Mouse (Mus musculus): ENCODE data around the gene Cdk14. TPM values are rescaled to one million over a fixed set of nuclear protein-coding genes. Genes with fewer than 3 reads are reported as not detected.

Cdk14 gene
- polyA plus RNA-seq, 1 experiment from 2014 or later, result 10.6 TPM

- 53% methylated on average over 4 of the region's 4 CpGs for WGBS
- H3K27me3 ChIP-seq (ENCODE audit: control insufficient read depth, insufficient read depth, low read length), result no peaks in the 10 kb centered on the region
Observed at GRCm38 (mm10) chr5:5401986-5402385, 18.1 kb downstream of the Cdk14 start.

GRCm38 (mm10) chr5:5392786-5393185, 27.3 kb downstream of the Cdk14 start:
- Histone ChIP-seq H3K4me1 (ENCODE audit: control insufficient read depth, insufficient read depth, low read length) (no peaks in the 10 kb centered on the region; the same call in 1 of the 2 replicates), H3K4me3 (ENCODE audit: low read length) (no peak overlapping the region), H3K27ac (ENCODE audit: low read length) (no peak overlapping the region), H3K4me2 (ENCODE audit: low read depth, low read length) (no peak overlapping the region), H3K9me3 (replicated peaks; ENCODE audit: control insufficient read depth, low read length) (no peaks in the 10 kb centered on the region), H3K27me3 (ENCODE audit: control insufficient read depth, insufficient read depth, low read length) (no peaks in the 10 kb centered on the region), H3K36me3 (ENCODE audit: control insufficient read depth, insufficient read depth) (no peaks in the 10 kb centered on the region), H3K9ac (ENCODE audit: low read length) (no peak overlapping the region)
- WGBS, result 42% methylated on average over 3 of the region's 3 CpGs
- no peak for ATAC-seq (replicated peaks; ENCODE audit: extremely low read depth, insufficient read depth, low FRiP score)

More at GRCm38 (mm10) chr5:5401986-5402385, 18.1 kb downstream of the Cdk14 start:
- Histone ChIP-seq H3K4me2 (ENCODE audit: low read depth, low read length) (no peak overlapping the region), H3K36me3 (ENCODE audit: control insufficient read depth, insufficient read depth) (no peaks in the 10 kb centered on the region), H3K9ac (ENCODE audit: low read length) (no peak overlapping the region), H3K4me3 (ENCODE audit: low read length) (no peak overlapping the region), H3K4me1 (ENCODE audit: control insufficient read depth, insufficient read depth, low read length) (no peaks in the 10 kb centered on the region), H3K27ac (ENCODE audit: low read length) (no peak overlapping the region), H3K9me3 (replicated peaks; ENCODE audit: control insufficient read depth, low read length) (no peaks in the 10 kb centered on the region)
- no peak for ATAC-seq (replicated peaks; ENCODE audit: extremely low read depth, insufficient read depth, low FRiP score)

GRCm38 (mm10) chr5:5380731-5381718, 39.1 kb downstream of the Cdk14 start:
- H3K9me3 ChIP-seq (replicated peaks; ENCODE audit: control insufficient read depth, low read length), result no peaks in the 10 kb centered on the region
- H3K9ac ChIP-seq (ENCODE audit: low read length), result peak overlapping the region; percentile 87
- WGBS, result 3% methylated on average over 23 of the region's 23 CpGs
- H3K4me1 ChIP-seq (ENCODE audit: control insufficient read depth, insufficient read depth, low read length), result peaks cover 18% of the 10 kb centered on the region
- peak overlapping the region; percentile 90 for H3K4me3 ChIP-seq (ENCODE audit: low read length)
- H3K4me2 ChIP-seq (ENCODE audit: low read depth, low read length), result peak overlapping the region; percentile 92
- H3K27me3 ChIP-seq (ENCODE audit: control insufficient read depth, insufficient read depth, low read length), result no peaks in the 10 kb centered on the region
- no peak for ATAC-seq (replicated peaks; ENCODE audit: extremely low read depth, insufficient read depth, low FRiP score)
- H3K36me3 ChIP-seq (ENCODE audit: control insufficient read depth, insufficient read depth), result no peaks in the 10 kb centered on the region
- H3K27ac ChIP-seq (ENCODE audit: low read length), result peak overlapping the region; percentile 80

GRCm38 (mm10) chr5:5379870-5380730, 40.0 kb downstream of the Cdk14 start:
- Histone ChIP-seq H3K36me3 (ENCODE audit: control insufficient read depth, insufficient read depth) (no peaks in the 10 kb centered on the region), H3K4me2 (ENCODE audit: low read depth, low read length) (peak overlapping the region; percentile 92), H3K4me1 (ENCODE audit: control insufficient read depth, insufficient read depth, low read length) (peaks cover 20% of the 10 kb centered on the region), H3K27ac (ENCODE audit: low read length) (peak overlapping the region; percentile 80), H3K27me3 (ENCODE audit: control insufficient read depth, insufficient read depth, low read length) (no peaks in the 10 kb centered on the region), H3K9ac (ENCODE audit: low read length) (peak overlapping the region; percentile 87), H3K9me3 (replicated peaks; ENCODE audit: control insufficient read depth, low read length) (no peaks in the 10 kb centered on the region), H3K4me3 (ENCODE audit: low read length) (peak overlapping the region; percentile 90)
- under 1% methylated on average over 100 of the region's 128 CpGs for WGBS
- peak; percentile 91 for ATAC-seq (replicated peaks; ENCODE audit: extremely low read depth, insufficient read depth, low FRiP score)

- H3K27me3 ChIP-seq (ENCODE audit: control insufficient read depth, insufficient read depth, low read length), result no peaks in the 10 kb centered on the region
- H3K9me3 ChIP-seq (replicated peaks; ENCODE audit: control insufficient read depth, low read length), result no peaks in the 10 kb centered on the region
- H3K4me2 ChIP-seq (ENCODE audit: low read depth, low read length), result peak overlapping the region; percentile 92
- H3K4me1 ChIP-seq (ENCODE audit: control insufficient read depth, insufficient read depth, low read length), result peaks cover 20% of the 10 kb centered on the region
- WGBS, result 2% methylated on average over 14 of the region's 14 CpGs
- no peaks in the 10 kb centered on the region for H3K36me3 ChIP-seq (ENCODE audit: control insufficient read depth, insufficient read depth)
- peak overlapping the region; percentile 87 for H3K9ac ChIP-seq (ENCODE audit: low read length)
- H3K4me3 ChIP-seq (ENCODE audit: low read length), result peak overlapping the region; percentile 90
- ATAC-seq (replicated peaks; ENCODE audit: extremely low read depth, insufficient read depth, low FRiP score), result no peak; the same call in 1 of the 2 replicates
- peak overlapping the region; percentile 80 for H3K27ac ChIP-seq (ENCODE audit: low read length)
Observed at GRCm38 (mm10) chr5:5379501-5379869, 40.6 kb downstream of the Cdk14 start.

- ATAC-seq (replicated peaks; ENCODE audit: extremely low read depth, insufficient read depth, low FRiP score), result no peak
- H3K36me3 ChIP-seq (ENCODE audit: control insufficient read depth, insufficient read depth), result 0 out of 2 replicates have a peak, but pooled peaks cover 2% of the 10 kb centered on the region
Observed at GRCm38 (mm10) chr5:5374393-5374792, 45.7 kb downstream of the Cdk14 start.

GRCm38 (mm10) chr5:5373541-5373940, 46.6 kb downstream of the Cdk14 start:
- no peak for ATAC-seq (replicated peaks; ENCODE audit: extremely low read depth, insufficient read depth, low FRiP score)
- Histone ChIP-seq H3K9me3 (replicated peaks; ENCODE audit: control insufficient read depth, low read length) (no peaks in the 10 kb centered on the region), H3K4me2 (ENCODE audit: low read depth, low read length) (no peak overlapping the region), H3K4me3 (ENCODE audit: low read length) (no peak overlapping the region), H3K4me1 (ENCODE audit: control insufficient read depth, insufficient read depth, low read length) (peaks cover 9% of the 10 kb centered on the region), H3K36me3 (ENCODE audit: control insufficient read depth, insufficient read depth) (0 out of 2 replicates have a peak, but pooled peaks cover 2% of the 10 kb centered on the region), H3K9ac (ENCODE audit: low read length) (no peak overlapping the region), H3K27ac (ENCODE audit: low read length) (no peak overlapping the region), H3K27me3 (ENCODE audit: control insufficient read depth, insufficient read depth, low read length) (no peaks in the 10 kb centered on the region)
- 85% methylated on average over 7 of the region's 7 CpGs for WGBS

More at GRCm38 (mm10) chr5:5374393-5374792, 45.7 kb downstream of the Cdk14 start:
- 96% methylated on average over 1 of the region's 1 CpGs for WGBS
- Histone ChIP-seq H3K27ac (ENCODE audit: low read length) (no peak overlapping the region), H3K9me3 (replicated peaks; ENCODE audit: control insufficient read depth, low read length) (no peaks in the 10 kb centered on the region), H3K4me2 (ENCODE audit: low read depth, low read length) (no peak overlapping the region), H3K27me3 (ENCODE audit: control insufficient read depth, insufficient read depth, low read length) (no peaks in the 10 kb centered on the region), H3K4me3 (ENCODE audit: low read length) (no peak overlapping the region), H3K4me1 (ENCODE audit: control insufficient read depth, insufficient read depth, low read length) (peaks cover 13% of the 10 kb centered on the region), H3K9ac (ENCODE audit: low read length) (no peak overlapping the region)

GRCm38 (mm10) chr5:5372936-5373335, 47.2 kb downstream of the Cdk14 start:
- WGBS, result 71% methylated on average over 5 of the region's 5 CpGs
- Histone ChIP-seq H3K9ac (ENCODE audit: low read length) (no peak overlapping the region), H3K4me3 (ENCODE audit: low read length) (no peak overlapping the region), H3K36me3 (ENCODE audit: control insufficient read depth, insufficient read depth) (0 out of 2 replicates have a peak, but pooled peaks cover 2% of the 10 kb centered on the region), H3K9me3 (replicated peaks; ENCODE audit: control insufficient read depth, low read length) (no peaks in the 10 kb centered on the region), H3K27ac (ENCODE audit: low read length) (no peak overlapping the region), H3K4me2 (ENCODE audit: low read depth, low read length) (no peak overlapping the region), H3K27me3 (ENCODE audit: control insufficient read depth, insufficient read depth, low read length) (no peaks in the 10 kb centered on the region), H3K4me1 (ENCODE audit: control insufficient read depth, insufficient read depth, low read length) (peaks cover 11% of the 10 kb centered on the region)
- ATAC-seq (replicated peaks; ENCODE audit: extremely low read depth, insufficient read depth, low FRiP score), result no peak

Data from heart, embryonic 16.5 days (tissue).